Mouse (Mus musculus) cortical plate, adult 2 months (tissue): Measurements from ENCODE around the gene Lpgat1.

Experiments used
- CTCF ChIP-seq: fragments of 200-500 bp; IDR thresholded peaks from 2 replicates; pipeline ENCODE4 v1.5.1; 2011; ENCODE audit warnings: mild to moderate bottlenecking, control low read depth, low read length; ENCODE audit not compliant: insufficient read depth; ENCODE audit errors: extremely low read depth
- POLR2A ChIP-seq: fragments of 200-500 bp; IDR thresholded peaks from 2 replicates; pipeline ENCODE4 v1.6.1; 2011; ENCODE audit warnings: mild to moderate bottlenecking, low read length, control low read depth; ENCODE audit not compliant: insufficient read depth; ENCODE audit errors: extremely low read depth

- TF ChIP-seq POLR2A: no peak
- TF ChIP-seq CTCF: no peak
These were observed 19.3 kb upstream of the Lpgat1 start for GRCm38 (mm10) chr1:191698253-191698795.
